Comparison of ENCODE assay signal across 27 mouse cellular contexts in the genomic region with DNA sequence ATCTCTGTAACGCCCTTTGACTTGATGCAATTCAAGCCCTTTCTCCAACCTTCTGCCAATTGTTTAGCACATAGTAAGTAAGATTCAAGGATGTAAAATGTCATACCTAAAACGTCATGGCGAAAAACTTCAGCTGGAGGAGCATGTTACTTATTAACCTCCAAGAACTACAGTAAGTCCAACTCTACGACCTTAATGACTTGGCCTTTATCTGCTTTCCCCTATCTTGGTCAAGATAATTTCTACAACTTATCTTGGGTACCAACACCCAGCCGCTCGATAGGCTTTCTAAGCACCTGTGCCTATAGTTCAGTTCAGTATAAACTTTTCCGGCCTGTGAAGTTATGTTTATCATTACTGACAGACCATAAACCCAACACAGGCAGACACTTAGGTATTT. TPM values are rescaled to one million over a fixed set of nuclear protein-coding genes. Genes with fewer than 3 reads are reported as not detected.
DNase-seq lines count a peak whose midpoint lies in the region; ATAC-seq and TF ChIP-seq lines count a peak whose summit lies in the region.
"Had no signal": no experiment of that assay in that cellular context is flagged by ENCODE, and none has a peak within 500 bp of the region (broad histone marks: within the 10 kb centered on the region; RNA-seq: fewer than 3 reads in every experiment).

No protein-coding gene starts in this region.

- intact Hi-C loops in heart, postnatal 10 days (cut with DNase I), result no loop called here

- H3K36me3 ChIP-seq in lung, embryonic 14.5 days (ENCODE audit: insufficient read depth), result 0 out of 2 replicates have a peak, but pooled peaks cover 5% of the 10 kb centered on the region
- no peaks in the 10 kb centered on the region for H3K36me3 ChIP-seq in intestine, embryonic 15.5 days
- no peaks in the 10 kb centered on the region; the same call in none of the 2 replicates for H3K36me3 ChIP-seq in liver, embryonic 16.5 days (ENCODE audit: control insufficient read depth, insufficient read depth)
- H3K36me3 ChIP-seq: embryonic facial prominence, embryonic 12.5 days; lung, embryonic 15.5 days; neural tube, embryonic 15.5 days had no signal

- no peak overlapping the region for H3K9ac ChIP-seq in lung, embryonic 14.5 days
- no peak overlapping the region for H3K9ac ChIP-seq in intestine, embryonic 15.5 days
- H3K9ac ChIP-seq in liver, embryonic 16.5 days (ENCODE audit: low read depth, low read length), result no peak overlapping the region
- H3K9ac ChIP-seq: embryonic facial prominence, embryonic 12.5 days; heart, embryonic 13.5 days; limb, embryonic 13.5 days; lung, embryonic 15.5 days; neural tube, embryonic 15.5 days had no signal

- ATAC-seq in lung, embryonic 14.5 days (ENCODE audit: insufficient read depth), result no peak
- ATAC-seq in intestine, embryonic 15.5 days, result peak; percentile 50
- no peak for ATAC-seq in liver, embryonic 16.5 days (ENCODE audit: low read depth)
- ATAC-seq: forebrain, embryonic 14.5 days; hindbrain, embryonic 16.5 days had no signal

- H3K4me1 ChIP-seq in lung, embryonic 14.5 days (ENCODE audit: insufficient read depth), result peaks cover 10% of the 10 kb centered on the region; the same call in 1 of the 2 replicates
- H3K4me1 ChIP-seq in intestine, embryonic 15.5 days (replicated peaks), result peaks cover 8% of the 10 kb centered on the region; the same call in 1 of the 2 replicates
- peaks cover 28% of the 10 kb centered on the region for H3K4me1 ChIP-seq in liver, embryonic 16.5 days (ENCODE audit: control insufficient read depth, low read depth, low read length)

- peak; percentile 22 for DNase-seq in kidney, adult 9 months
- DNase-seq in kidney, postnatal 4 days, result no peak
- DNase-seq in lung, embryonic 14.5 days, result peak; percentile 9
- DNase-seq in lung, postnatal 36 days, result no peak
- DNase-seq in retina, embryonic 14.5 days (ENCODE audit: low spot score), result no peak
- no peak for DNase-seq in heart, postnatal 10 days
- DNase-seq: adrenal gland, postnatal 25 days; cerebellum, adult 11-12 months; cerebellum, adult 9-11 months; embryo, embryonic 11 days; gastrocnemius, postnatal 25 days; heart, adult 2 months; heart, postnatal 14 days; kidney, postnatal 10 days; midbrain, embryonic 14.5 days; right cerebral cortex, postnatal 25 days; thymus, adult 18-20 months; thymus, postnatal 25 days had no signal

- H3K4me2 ChIP-seq in lung, embryonic 14.5 days, result peak overlapping the region; percentile 23
- no peak overlapping the region for H3K4me2 ChIP-seq in intestine, embryonic 15.5 days (replicated peaks)
- peak overlapping the region; percentile 27; the same call in 1 of the 2 replicates for H3K4me2 ChIP-seq in liver, embryonic 16.5 days (ENCODE audit: low read depth, low read length)
- H3K4me2 ChIP-seq: embryonic facial prominence, embryonic 12.5 days; heart, embryonic 13.5 days; lung, embryonic 15.5 days; neural tube, embryonic 15.5 days had no signal

- H3K27ac ChIP-seq in lung, embryonic 14.5 days (ENCODE audit: low read depth), result no peak overlapping the region
- H3K27ac ChIP-seq in intestine, embryonic 15.5 days, result no peak overlapping the region
- no peak overlapping the region for H3K27ac ChIP-seq in liver, embryonic 16.5 days (ENCODE audit: low read length)
- H3K27ac ChIP-seq: embryonic facial prominence, embryonic 12.5 days; heart, adult 2 months; heart, embryonic 13.5 days; limb, embryonic 13.5 days; lung, embryonic 15.5 days; neural tube, embryonic 15.5 days had no signal

- no peaks in the 10 kb centered on the region for H3K9me3 ChIP-seq in lung, embryonic 14.5 days (ENCODE audit: low read depth, low read length)
- no peaks in the 10 kb centered on the region for H3K9me3 ChIP-seq in intestine, embryonic 15.5 days
- no peaks in the 10 kb centered on the region for H3K9me3 ChIP-seq in liver, embryonic 16.5 days (replicated peaks; ENCODE audit: control insufficient read depth, low read length)
- H3K9me3 ChIP-seq: embryonic facial prominence, embryonic 12.5 days; heart, embryonic 13.5 days; limb, embryonic 13.5 days; lung, embryonic 15.5 days; neural tube, embryonic 15.5 days had no signal

- H3K27me3 ChIP-seq in lung, embryonic 14.5 days (ENCODE audit: insufficient read depth, low read length), result no peaks in the 10 kb centered on the region
- no peaks in the 10 kb centered on the region for H3K27me3 ChIP-seq in intestine, embryonic 15.5 days (replicated peaks)
- no peaks in the 10 kb centered on the region for H3K27me3 ChIP-seq in liver, embryonic 16.5 days (ENCODE audit: control insufficient read depth, insufficient read depth, low read depth, low read length)
- H3K27me3 ChIP-seq: embryonic facial prominence, embryonic 12.5 days; heart, embryonic 13.5 days; limb, embryonic 13.5 days; lung, embryonic 15.5 days; neural tube, embryonic 15.5 days had no signal

- 52% methylated on average over 7 of the region's 7 CpGs for WGBS in lung, embryonic 14.5 days
- WGBS in intestine, embryonic 15.5 days, result 57% methylated on average over 7 of the region's 7 CpGs
- WGBS in liver, embryonic 16.5 days (ENCODE audit: insufficient replicate concordance), result 49% methylated on average over 7 of the region's 7 CpGs

- no peak overlapping the region for H3K4me3 ChIP-seq in lung, embryonic 14.5 days (ENCODE audit: low read depth, low read length)
- no peak overlapping the region for H3K4me3 ChIP-seq in intestine, embryonic 15.5 days (replicated peaks)
- H3K4me3 ChIP-seq in liver, embryonic 16.5 days (ENCODE audit: low read depth, low read length), result no peak overlapping the region
- H3K4me3 ChIP-seq: embryonic facial prominence, embryonic 12.5 days; heart, adult 2 months; heart, embryonic 13.5 days; limb, embryonic 13.5 days; lung, embryonic 15.5 days; neural tube, embryonic 15.5 days had no signal

- no peak for TF ChIP-seq CTCF in lung, embryonic 14.5 days (IDR thresholded peaks at IDR 0.05; ENCODE audit: low read depth)

RNA-seq across cellular contexts. Expression of a gene that starts 3.3 kb away (rescaled TPM):
- polyA plus RNA-seq in lung, embryonic 14.5 days (2014; fragmentation: Nextera tagmentation; extraction: Ambion mirVana), result 32.8 and 33.3 TPM in 2 replicates
- polyA plus RNA-seq in intestine, embryonic 15.5 days (2015; fragmentation: Nextera tagmentation; extraction: Ambion mirVana), result 35.3 and 36.6 TPM in 2 replicates
- 13.2 and 15.3 TPM in 2 replicates for polyA plus RNA-seq in liver, embryonic 16.5 days (2015; fragmentation: Nextera tagmentation; extraction: Ambion mirVana)
- total RNA-seq in heart, postnatal 10 days (2021), result 10 to 100 TPM; 12.1 to 14.7 TPM

RNA-seq across cellular contexts. Expression of a gene that starts 39.1 kb away (rescaled TPM):
- polyA plus RNA-seq in lung, embryonic 14.5 days (2014; fragmentation: Nextera tagmentation; extraction: Ambion mirVana), result 26.8 and 29.0 TPM in 2 replicates
- polyA plus RNA-seq in intestine, embryonic 15.5 days (2015; fragmentation: Nextera tagmentation; extraction: Ambion mirVana), result 20.6 and 21.7 TPM in 2 replicates
- polyA plus RNA-seq in liver, embryonic 16.5 days (2015; fragmentation: Nextera tagmentation; extraction: Ambion mirVana), result 4.5 and 5.6 TPM in 2 replicates
- total RNA-seq in heart, postnatal 10 days (2021), result 10 to 100 TPM; 17.7 to 18.3 TPM

Comparison
In these comparisons a context has a peak if more than half of its experiments do, and no peak if none do; other contexts are left out.
1. DNase-seq: peak in kidney, adult 9 months (single experiment) and lung, embryonic 14.5 days (single experiment); none in kidney, postnatal 4 days (0 of 2), lung, postnatal 36 days (single experiment), retina, embryonic 14.5 days (single experiment) and heart, postnatal 10 days (0 of 2).